Mouse (Mus musculus) central nervous system, embryonic 14 days (tissue): Measurements from ENCODE around the gene Vmn1r121. TPM values are rescaled to one million over a fixed set of nuclear protein-coding genes. Genes with fewer than 3 reads are reported as not detected.

Experiments
- polyA plus RNA-seq: library from polyadenylated mRNA; depleted of rRNA; stranded (reverse); fragments of >200 nt; gene quantifications from 2 replicates; pipeline ENCODE4 v1.2.3, GENCODE M21; 2012; rRNA removed

The Vmn1r121 gene
- polyA plus RNA-seq = not detected in 2 replicates

DNA sequence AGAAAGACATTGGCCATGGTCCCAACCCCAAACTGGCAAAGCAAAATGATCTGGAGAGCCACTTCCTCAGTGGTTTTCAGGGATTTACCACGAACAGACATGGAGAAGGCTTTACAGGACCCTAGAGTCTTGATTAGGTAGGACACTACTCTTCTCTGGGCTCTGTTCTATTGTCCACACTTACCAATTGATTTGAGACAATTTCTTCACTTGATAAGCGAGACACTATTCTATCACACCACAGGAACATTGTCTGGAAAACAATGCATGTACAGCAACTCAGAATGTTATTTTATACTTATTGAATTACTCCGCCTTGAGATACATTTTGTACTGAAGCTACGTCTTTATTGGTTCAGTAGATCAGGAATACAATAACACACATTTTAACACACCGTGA lies at the start of gene Vmn1r121:
Gene Vmn1r121 (minus strand): TSS at position 101 of the 400 bp plus-strand sequence.

DNA sequence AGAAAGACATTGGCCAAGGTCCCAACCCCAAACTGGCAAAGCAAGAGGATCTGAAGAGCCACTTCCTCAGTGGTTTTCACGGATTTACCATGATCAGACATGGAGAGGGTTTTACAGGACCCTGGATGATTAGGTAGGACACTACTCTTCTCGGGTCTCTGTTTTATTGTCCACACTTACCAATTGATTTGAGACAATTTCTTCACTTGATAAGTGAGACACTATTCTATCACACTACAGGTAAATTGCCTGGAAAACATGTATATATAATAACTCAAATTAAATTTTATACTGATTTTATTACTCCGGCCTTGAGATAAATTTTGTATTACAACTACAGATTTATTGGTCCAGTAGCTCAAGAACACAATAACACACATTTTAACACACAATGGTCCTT lies 35.7 kb upstream of the Vmn1r121 start, which contains the start of gene Vmn1r122:
Gene Vmn1r122 (minus strand): TSS at position 101 of the 400 bp plus-strand sequence.

DNA sequence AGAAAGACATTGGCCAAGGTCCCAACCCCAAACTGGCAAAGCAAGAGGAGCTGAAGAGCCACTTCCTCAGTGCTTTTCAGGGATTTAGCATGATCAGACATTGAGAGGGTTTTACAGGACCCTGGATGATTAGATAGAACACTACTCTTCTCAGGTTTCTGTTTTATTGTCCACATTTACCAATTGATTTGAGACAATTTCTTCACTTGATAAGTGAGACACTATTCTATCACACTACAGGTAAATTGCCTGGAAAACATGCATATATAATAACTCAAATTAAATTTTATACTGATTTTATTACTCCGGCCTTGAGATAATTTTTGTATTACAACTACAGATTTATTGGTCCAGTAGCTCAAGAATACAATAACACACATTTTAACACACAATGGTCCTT lies 44.6 kb downstream of the Vmn1r121 start, which contains the start of gene Vmn1r120:
Gene Vmn1r120 (minus strand): TSS at position 101 of the 400 bp plus-strand sequence.

Other genes starting within 250 kb of the Vmn1r121 start
- gene Vmn1r116, start 226.3 kb downstream of the Vmn1r121 start, polyA plus RNA-seq = not detected in 2 replicates
- not detected in 2 replicates for gene Vmn1r117, start 214.4 kb downstream of the Vmn1r121 start, polyA plus RNA-seq
- not detected in 2 replicates for gene Vmn1r118, start 186.2 kb downstream of the Vmn1r121 start, polyA plus RNA-seq
- gene Vmn1r119, start 86.1 kb downstream of the Vmn1r121 start, polyA plus RNA-seq = not detected in 2 replicates
- gene Vmn1r120, start 44.7 kb downstream of the Vmn1r121 start, polyA plus RNA-seq = not detected in 2 replicates
- gene Vmn1r122, start 35.6 kb upstream of the Vmn1r121 start, polyA plus RNA-seq = not detected in 2 replicates
- not detected in 2 replicates for gene Vmn1r123, start 63.7 kb upstream of the Vmn1r121 start, polyA plus RNA-seq
- not detected in 2 replicates for gene Gm5157, start 91.9 kb upstream of the Vmn1r121 start, polyA plus RNA-seq
- not detected in 2 replicates for gene Vmn1r124, start 162.1 kb upstream of the Vmn1r121 start, polyA plus RNA-seq
- not detected in 2 replicates for gene Vmn1r125, start 173.7 kb upstream of the Vmn1r121 start, polyA plus RNA-seq
- gene Vmn1r126, start 203.0 kb upstream of the Vmn1r121 start, polyA plus RNA-seq = not detected in 2 replicates
- not detected in 2 replicates for gene Vmn1r127, start 221.3 kb upstream of the Vmn1r121 start, polyA plus RNA-seq